Mouse (Mus musculus) liver, postnatal 0 days (tissue): ENCODE data around the gene Kcnn3.

Experiments
- CTCF ChIP-seq: sonication (generic); IDR thresholded peaks from 2 replicates; pipeline ENCODE4 v1.5.1; 2016; ENCODE audit warnings: antibody characterized with exemption, low read depth
- EP300 ChIP-seq: IDR thresholded peaks from 2 replicates; pipeline ENCODE4 v1.6.1; 2016; ENCODE audit warnings: antibody characterized with exemption, low read depth, mild to moderate bottlenecking

DNA sequence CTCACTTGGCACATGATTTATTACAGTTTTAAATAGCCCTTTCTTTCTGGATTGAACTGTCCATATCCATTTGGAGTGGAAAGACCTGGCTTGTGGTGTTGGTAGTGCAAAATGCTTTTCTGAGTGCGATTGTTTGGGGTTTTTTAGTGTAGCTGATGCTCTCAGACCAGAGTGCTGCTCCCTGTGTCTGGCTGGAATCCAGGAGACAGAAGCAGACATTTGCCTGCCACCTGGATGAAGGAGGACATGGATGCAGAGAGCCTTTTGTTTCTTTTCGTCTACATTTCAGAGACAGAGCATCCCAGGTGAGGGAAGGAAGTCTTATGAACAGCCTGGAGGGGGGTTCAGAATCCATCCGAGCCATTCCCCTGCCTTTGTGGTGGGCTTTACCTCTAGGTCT, 71.5 kb downstream of the Kcnn3 start:
- no peak for TF ChIP-seq CTCF
- TF ChIP-seq EP300: no peak
